Mouse (Mus musculus) layer of hippocampus, adult 18-20 months (tissue): ENCODE results near the gene A130010J15Rik. TPM values are rescaled to one million over a fixed set of nuclear protein-coding genes. Genes with fewer than 3 reads are reported as not detected.

Experiments used
- DNase-seq, 2 experiments: peaks; one replicate each; pipeline ENCODE4 v3.0.0; 2022; ENCODE audit warnings: low spot score in 2 of 2
- long read RNA-seq: library from polyadenylated mRNA; stranded (forward); transcript quantifications from one replicate; pipeline ENCODE4 v2.0.0, GENCODE M21; 2021
- total RNA-seq, 2 experiments: library from RNA; stranded (reverse); gene quantifications; 2 replicates each; pipeline ENCODE4 v1.2.3; 2021

The A130010J15Rik gene
- 1 to 10 TPM; 4.1 to 4.8 TPM for total RNA-seq
- long read RNA-seq, transcript A130010J15Rik-201 (2 exons, 2,257 nt): major isoform, 10 of 10 reads
- long read RNA-seq, partial matches to known transcripts: 0 of 10 reads
- long read RNA-seq, other reads (novel, unspliced or antisense): 0 of 10 reads

DNA sequence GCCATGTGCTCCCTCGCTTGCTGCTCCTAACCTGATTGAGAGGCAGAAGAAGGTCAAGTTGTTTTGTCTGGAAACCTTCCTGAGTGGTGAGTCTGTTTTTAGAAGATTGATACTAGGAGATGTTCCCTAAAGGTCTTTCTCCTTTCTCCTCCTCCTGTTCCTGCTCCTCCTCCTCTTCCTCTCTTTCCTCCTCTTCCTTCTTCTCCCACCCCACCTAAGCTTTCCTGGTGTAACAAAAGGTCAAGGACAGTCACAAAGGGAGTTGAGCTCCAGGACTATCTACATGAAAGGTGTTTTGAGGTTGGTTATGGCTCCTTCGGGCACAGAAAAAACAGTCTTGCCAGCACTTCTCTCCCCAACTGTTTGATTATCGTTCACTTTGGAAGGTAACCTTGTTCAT, at the start of gene A130010J15Rik:
A130010J15Rik (plus strand) TSS at position 301 of the 400 bp plus-strand sequence.
- no peak for DNase-seq

DNA sequence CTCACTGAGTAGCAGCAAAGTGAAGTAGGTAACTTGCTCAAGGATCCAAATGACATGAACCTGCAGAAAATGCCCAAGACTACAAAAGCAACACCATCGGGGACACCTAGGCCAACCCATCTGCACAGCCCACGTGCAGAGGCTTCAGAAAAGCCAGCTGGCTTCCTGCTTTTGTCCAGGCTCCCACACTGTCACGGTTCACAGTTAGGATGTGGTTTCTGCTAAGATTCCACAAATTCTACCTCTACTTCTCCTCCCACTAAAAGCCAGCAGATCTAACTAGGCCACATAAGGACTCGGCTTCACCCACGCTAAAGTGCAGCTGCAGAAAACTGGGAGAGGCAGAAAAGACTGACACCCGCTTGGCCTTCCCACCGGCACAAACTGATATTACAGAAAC, 45.1 kb upstream of the A130010J15Rik start:
- no peak for DNase-seq

- no peak for DNase-seq
Observed at GRCm38 (mm10) chr1:193123290-193123689, 44.6 kb upstream of the A130010J15Rik start.

- no peak for DNase-seq
Observed at GRCm38 (mm10) chr1:193125835-193126234, 42.0 kb upstream of the A130010J15Rik start.

GRCm38 (mm10) chr1:193128055-193128454, 39.8 kb upstream of the A130010J15Rik start:
- DNase-seq: no peak

DNA sequence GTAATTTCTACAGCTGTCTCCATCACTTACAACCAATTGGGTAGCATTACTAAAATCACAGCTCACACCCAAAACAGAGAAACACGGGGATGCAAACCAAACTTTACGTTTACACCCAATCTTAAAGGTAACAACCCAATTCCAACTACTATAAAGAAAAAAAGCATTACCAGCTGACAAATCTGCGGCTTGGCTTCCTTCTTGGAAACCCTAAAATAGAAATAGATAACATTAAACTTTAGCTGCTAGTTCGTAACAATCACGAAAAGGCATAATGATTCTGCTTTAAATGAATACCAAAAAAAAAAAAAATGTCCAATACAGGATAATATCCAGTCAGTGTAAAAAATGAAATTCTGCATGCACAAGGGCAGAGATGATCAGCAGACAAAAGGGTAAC, 38.5 kb upstream of the A130010J15Rik start:
- DNase-seq: no peak

DNA sequence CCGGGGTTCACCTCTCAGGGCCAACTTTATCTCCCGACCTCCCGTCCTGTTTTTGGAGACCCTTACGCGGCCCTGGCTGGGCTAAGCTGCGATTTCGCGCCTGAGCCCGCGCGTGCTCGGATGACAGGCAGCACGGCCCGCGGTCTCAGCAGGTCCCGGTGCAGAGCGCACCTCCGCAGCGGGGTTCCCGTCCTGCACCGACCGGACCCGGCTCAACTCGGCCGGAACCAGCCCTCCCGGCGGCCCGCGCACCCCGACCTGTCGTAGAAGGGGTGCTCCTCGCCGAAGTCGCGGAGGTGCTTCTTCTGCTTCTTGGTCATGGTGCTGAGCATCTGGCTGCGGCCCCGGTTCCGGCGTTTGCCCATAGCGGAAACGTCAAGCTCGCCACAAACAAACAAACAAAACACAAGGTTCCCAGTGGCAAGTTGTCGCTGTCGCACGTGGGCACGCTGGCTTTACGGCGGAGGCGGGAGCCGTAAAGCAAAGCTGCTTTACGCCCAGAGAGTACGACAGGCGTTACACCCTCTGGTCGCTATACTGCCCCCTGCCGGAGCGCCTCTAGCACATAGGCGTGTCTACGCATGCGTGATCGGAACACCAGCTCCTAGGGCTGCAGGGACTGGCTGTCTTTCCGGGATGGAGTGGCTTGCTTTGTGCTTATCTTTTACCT, 37.9 kb upstream of the A130010J15Rik start, which contains the start of gene Diexf:
Diexf (minus strand) TSS at position 487 of the 670 bp plus-strand sequence.
- DNase-seq: peak; percentile 93 to 97

DNA sequence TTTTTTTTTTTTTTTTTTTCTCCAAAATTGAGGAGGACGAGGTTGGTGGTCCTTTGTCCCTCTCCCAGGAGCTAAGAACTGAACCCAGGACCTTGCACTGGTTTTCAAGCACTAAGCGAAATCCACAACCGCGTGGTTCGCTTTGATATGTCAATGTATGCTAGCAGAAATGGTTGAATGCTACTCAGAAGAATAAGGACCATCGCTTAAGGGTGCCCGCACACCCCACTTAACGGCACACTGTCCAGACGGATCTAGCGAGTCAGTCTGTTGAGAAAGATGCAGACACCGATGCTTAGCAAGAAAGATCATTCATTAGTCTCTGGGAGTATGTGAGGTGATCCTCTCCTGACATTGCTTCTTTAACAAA, 37.4 kb upstream of the A130010J15Rik start:
- DNase-seq: no peak

DNA sequence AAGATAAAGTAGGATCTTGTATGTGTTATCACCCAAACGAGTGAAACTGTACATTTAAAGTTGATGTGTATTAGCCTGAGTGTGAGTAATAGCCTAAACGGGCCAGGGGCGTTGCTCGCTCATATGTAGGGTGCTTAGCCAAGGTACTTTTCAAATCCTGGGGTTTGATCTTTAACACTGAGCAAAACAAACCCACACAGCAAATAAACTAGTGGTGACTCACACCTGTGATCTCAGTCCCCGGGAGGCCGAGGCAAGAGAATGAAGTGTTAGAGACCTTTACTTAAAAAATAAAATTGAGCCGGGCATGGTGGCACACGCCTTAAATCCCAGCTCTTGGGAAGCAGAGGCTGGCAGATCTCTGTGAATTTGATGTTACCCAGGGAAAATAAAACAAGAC, 37.0 kb upstream of the A130010J15Rik start:
- DNase-seq: no peak

DNA sequence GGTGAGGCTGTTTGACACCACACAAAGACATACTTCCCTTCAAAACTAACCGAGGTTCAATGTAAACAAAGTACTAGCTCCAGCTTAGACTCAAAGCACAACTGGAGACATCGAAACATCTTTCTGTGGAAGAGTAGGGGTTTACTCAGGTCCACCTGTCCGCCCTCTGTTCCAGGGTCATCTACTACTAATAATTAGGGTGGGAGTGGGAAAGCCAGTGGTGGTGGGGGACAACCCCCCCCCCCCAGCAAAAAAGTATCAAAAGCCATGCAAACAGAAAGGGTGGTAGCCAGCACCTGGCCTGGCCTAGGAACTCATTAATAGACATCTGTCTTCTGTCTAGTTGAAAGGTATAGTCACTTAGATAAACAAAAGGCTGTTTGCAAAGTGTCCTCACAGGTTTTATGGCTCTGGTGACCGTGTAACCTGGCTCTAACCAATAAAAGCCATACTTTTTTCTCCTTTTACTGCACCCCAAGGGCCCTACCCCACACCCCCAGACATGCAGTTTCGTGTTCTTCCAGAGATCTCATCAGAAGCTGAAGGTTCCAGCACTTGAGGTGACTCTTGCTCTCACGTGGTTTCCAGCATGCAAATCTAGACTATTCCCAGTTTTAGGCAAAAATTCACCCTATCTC, 36.4 kb upstream of the A130010J15Rik start:
- DNase-seq: no peak

DNA sequence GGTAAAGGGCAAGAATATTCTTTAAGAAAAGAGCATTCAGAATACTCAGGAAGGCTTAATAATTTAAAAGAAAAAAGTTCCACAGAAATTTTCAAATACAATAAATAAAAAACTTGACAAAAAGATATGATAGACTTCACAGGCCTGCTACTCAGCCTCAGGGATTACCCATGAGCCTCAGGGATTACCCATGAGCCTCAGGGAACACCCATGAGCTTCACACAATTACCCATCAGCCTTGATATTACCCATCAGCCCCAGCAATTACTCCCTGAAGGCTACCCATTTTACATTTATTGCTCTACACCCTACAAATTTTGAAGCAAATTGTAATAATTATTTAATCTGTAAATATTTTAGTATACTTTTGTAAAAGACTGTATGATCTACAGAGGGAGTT, 35.5 kb upstream of the A130010J15Rik start:
- DNase-seq: no peak

GRCm38 (mm10) chr1:193133726-193134125, 34.1 kb upstream of the A130010J15Rik start:
- no peak for DNase-seq

DNA sequence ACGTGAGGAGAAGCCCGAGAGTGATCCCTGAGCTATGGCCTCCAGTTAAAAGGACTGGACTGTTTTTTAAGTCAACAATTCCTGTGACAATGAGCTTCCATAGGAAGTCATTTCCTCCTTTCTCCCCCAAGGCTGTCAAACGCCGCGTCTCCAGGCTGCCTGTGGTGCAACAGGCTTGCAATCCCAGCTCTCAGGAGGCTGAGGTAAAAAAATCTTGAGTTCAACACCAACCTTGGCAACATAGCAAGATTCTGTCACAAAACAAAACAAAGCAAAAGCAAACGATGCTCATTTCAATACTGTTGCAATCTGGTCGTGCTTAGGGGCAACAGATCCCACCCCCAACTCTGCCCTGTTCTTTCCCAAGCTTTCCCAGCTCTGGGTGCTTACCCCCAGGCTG, 29.8 kb upstream of the A130010J15Rik start:
- DNase-seq: no peak

- DNase-seq: no peak
Observed at GRCm38 (mm10) chr1:193138669-193139068, 29.2 kb upstream of the A130010J15Rik start.

DNA sequence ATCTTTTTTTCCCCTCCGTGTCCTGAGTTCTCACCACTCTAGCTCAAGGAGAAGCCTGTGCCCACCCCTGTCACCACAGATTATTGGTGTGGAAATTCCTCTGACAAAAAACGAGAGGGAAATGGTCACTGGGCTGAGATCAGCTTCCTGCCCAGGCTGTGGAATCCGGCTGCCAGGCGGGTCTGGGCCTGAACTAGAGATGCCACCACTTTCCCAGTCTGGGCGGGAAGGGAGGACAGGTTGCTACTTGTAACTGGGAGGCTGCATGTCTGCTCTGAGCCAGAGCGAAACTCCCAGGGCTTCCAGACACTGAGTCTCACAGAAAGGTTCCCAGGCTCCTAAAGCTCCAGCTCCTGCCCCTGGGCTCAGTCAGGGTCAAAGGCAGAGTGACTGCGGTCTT, 26.7 kb upstream of the A130010J15Rik start:
- DNase-seq: no peak

DNA sequence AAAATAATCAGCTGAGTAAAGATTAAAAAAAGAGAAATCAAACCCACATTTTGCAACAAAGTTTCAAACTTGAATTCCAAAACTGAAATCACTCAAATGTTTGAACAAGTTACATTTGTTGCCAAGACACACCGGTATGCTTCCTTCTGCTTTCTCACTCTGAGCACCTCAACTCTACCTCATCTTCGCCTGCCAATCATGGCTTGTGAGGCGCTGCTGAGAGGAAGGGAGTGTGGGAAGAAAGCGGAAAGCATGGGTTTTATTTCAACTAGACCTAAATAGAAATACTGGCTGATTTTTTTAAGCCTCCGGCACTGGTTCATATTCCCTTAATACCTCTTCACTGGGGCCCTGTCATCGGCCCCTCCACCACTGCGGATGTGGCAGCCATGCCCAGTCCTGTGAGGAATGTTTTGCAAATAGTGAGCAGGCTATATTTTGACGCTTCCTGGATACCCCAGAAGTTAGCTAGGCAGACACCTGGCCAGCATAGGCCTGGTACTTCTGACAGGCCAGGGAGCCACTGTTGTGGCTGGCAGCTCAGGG, 25.3 kb upstream of the A130010J15Rik start:
- DNase-seq: no peak

GRCm38 (mm10) chr1:193144516-193144915, 23.3 kb upstream of the A130010J15Rik start:
- DNase-seq: no peak

DNA sequence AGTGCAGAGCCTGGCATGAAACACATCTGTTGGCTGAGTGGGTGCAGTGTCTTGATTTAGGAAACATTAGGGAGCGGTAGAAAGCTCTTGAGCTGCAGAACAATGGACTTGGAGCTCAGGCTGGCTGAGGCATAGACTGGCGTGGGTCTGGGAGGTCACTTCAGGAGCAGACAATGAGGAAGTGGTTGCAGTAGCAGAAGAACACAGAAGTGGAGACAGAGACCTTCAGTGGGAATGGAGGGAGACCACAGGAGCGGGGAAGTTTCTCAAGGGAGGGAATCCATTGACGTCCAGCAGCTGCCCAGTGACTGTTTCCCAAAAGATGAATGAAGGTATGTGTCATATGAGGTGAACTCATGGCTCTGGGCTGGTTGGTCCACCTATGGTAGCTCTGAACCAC, 22.7 kb upstream of the A130010J15Rik start:
- DNase-seq: no peak

GRCm38 (mm10) chr1:193146416-193146815, 21.4 kb upstream of the A130010J15Rik start:
- DNase-seq: no peak

DNA sequence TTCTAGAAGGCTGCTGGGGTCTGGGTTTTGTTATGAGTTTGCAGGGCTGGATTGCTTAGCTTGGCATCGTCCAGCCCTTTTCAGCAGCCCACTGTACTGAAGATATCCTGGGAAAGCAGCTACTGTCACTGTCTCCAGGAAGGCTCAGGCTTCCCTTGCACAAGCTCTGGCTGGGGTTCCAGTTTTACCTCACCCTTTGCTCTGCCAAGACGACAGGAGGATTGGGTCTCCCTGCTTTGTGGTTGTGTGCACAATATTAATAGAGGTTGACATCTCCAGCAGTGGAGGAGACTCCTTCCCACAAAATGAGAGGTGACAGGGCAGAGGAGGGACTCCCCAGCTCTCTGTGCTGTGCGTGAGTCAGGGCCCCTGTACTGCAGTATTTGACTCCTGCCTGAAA, 18.6 kb upstream of the A130010J15Rik start:
- DNase-seq: no peak

GRCm38 (mm10) chr1:193151134-193151533, 16.7 kb upstream of the A130010J15Rik start:
- DNase-seq: no peak

GRCm38 (mm10) chr1:193152872-193153271, 15.0 kb upstream of the A130010J15Rik start, which contains the start of gene Irf6:
Irf6 (plus strand) TSS chr1:193153111.
- no peak for DNase-seq
